Mouse (Mus musculus) urinary bladder, adult 18-20 months (tissue): ENCODE measurements around the gene Atat1.

Experiments used
- DNase-seq, 2 experiments: peaks; one replicate each; pipeline ENCODE4 v3.0.0; 2022; ENCODE audit warnings: low spot score in 2 of 2, mixed read lengths in 2 of 2

The Atat1 gene

DNA sequence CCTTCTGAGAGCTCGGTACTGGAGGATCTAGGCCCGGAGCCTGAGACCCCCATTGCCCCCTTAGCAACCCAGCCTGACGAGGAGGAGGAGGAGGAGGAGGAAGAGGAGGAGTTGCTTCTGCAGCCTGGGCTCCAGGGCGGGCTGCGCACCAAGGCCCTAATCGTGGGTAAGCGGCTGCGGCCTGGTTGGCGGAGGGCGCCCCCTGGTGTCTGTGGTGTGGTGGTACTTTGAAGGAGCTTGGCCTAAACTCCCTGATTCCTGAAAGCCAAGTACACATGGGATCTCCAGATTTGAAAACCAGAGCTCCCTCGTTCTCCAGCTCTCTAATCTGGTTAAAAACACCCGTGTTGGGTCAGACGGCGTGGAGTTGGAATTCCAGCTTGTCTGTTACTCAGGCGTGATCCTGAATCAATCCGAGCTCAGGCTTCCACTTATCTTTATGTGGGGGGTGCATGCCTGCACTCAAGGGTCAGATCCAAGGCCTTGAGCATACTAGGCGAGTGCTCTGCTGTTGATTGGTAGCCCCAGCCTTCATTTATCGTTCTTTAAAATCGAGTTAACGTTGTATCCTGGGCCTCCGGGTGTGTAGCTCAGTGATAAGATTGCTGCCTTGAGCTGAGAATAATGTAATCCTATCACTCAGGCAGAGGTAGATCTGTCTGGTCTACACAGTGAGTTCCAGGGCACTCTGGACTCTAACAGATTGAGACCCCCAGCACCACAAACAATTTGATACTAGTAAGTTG is 35.9 kb downstream of the Atat1 start:
- DNase-seq, result peak; percentile 81 to 86

DNA sequence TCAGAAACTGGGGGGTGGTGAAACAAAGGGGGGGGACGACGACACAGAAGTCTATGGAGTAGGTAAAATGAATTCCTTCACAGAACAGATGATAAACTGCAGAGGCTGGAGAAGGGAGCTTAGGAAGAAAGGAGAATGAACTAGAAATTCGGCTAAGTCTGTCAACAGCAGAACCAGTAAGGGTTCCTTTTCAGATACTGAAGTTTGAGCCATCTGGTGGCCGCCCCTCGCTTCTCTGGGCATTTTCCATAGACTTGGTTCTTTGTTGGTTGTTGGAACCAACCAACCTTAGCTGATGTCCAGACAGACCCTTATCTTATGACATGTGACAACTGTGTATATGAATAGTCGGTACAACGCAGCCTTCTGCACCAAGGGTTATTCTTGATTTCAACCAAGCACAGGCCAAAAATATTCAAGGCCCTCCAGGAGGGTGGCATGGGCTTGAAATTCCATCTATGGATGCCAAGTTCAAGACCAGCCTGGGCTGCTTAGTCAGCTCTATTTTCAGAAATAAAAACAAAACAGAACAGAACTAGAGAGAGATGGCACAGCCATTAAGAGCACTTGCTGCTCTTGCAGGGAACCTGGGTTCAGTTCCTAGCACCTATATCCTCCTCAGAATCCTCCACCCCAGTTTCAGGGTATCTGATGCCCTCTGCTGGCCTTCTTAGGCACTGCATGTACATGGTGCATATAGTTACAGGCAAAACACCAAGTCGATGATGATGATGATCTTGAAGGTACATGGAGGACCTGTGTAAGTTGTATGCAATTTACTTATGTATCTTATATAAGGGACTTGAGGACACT is 38.8 kb downstream of the Atat1 start:
- DNase-seq, result no peak

DNA sequence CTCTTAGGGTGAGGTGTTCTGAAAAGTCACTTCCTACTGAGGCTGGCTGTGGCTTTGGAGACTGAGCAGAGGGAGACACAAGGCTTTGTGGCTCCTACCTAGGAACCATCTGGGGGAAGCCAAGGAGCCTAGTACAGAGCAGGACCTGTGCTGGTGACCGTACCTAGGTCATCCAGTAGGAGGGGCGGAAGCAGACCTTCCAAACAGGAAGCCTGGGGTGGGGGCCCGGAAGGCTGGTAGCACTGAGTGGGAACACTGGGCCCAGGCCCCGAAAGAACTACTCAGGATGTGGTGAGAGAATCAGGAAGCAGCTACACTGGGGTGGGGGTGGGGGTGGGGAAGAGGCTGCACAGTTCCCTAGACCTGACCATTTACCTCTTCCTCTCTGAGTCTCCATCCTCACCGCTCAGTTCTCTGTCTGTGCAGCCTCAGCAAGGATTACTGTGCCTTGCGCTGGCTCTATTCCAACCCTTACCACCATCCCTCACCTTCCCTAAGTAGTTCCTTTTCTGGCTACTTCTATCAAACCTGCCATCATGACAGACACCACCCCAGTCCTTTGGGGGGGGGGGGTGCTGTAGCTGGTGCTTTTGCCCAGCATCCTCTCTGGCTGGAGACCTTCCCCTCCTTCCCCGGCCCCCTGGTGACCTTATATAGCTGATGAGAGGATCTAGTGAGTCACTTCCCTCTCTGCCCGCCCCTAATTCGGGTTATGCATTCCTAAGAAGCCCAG is 39.6 kb downstream of the Atat1 start:
- DNase-seq, result peak; percentile 19 to 44

- DNase-seq, result no peak
Measured at GRCm38 (mm10) chr17:35869346-35870067, 40.4 kb downstream of the Atat1 start.

GRCm38 (mm10) chr17:35868961-35869345 is 40.9 kb downstream of the Atat1 start:
- DNase-seq, result no peak

DNA sequence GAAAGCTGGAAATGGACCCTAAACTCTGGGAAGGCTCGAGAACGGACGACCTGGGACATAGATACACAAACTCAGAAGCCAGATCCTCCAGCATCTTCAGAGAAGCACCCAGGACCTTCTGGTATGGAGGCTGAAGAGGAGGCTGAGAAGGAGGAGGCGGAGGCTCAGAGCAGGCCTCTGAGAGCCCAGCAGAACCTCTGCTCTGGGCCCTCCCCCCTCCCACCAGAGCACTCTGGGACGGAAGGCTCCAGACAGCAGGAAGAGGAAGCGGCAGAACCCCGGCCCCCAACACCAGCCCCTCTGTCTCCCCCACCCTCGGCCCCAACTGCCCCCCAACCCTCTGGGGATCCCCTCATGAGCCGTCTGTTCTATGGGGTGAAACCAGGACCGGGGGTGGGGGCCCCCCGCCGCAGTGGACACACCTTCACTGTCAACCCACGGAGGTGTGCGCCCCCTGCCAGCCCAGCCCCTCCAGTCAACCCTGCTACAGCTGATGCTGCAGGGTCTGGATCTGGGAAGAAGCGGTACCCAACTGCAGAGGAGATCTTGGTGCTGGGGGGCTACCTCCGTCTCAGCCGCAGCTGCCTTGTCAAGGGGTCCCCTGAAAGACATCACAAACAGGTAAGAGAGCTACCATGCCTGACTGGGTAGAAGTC is 41.6 kb downstream of the Atat1 start:
- no peak for DNase-seq

GRCm38 (mm10) chr17:35866911-35867890 is 42.7 kb downstream of the Atat1 start:
- peak in 1 of 2 experiments; percentile 31 for DNase-seq

DNA sequence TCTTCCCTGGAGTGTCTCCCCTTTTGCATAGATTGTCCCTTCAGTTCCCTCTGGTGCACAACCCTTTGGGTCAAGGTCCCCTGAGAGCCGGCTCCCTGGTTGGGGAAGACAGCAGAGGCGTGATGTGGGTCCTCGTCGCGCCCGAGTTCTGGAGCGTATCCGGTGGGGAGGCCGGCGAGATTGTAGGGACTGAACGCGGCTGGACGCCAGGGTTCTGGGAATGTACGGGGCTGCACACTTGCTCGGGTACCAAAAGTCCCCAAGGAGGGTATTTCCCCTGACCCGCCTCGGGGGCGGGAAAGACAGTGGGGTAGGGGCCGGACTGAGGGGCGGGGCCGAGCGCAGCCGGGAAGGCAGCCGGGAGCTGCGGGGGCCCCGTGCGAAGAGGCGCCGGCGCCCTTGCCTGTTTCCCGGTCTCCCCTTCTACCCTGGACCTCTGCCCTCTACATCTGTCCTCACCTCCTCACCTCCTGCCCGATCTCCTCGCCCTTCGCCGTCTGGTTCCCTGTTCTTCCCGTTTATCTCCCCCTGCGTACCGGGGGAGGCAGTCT is 43.5 kb downstream of the Atat1 start:
- DNase-seq, result peak; percentile 46 to 56

- peak; percentile 51 to 52 for DNase-seq
Measured at GRCm38 (mm10) chr17:35865481-35866280, 44.2 kb downstream of the Atat1 start, which contains the start of gene Ppp1r18. Gene Ppp1r18, plus strand, starts transcription at chr17:35865593.

DNA sequence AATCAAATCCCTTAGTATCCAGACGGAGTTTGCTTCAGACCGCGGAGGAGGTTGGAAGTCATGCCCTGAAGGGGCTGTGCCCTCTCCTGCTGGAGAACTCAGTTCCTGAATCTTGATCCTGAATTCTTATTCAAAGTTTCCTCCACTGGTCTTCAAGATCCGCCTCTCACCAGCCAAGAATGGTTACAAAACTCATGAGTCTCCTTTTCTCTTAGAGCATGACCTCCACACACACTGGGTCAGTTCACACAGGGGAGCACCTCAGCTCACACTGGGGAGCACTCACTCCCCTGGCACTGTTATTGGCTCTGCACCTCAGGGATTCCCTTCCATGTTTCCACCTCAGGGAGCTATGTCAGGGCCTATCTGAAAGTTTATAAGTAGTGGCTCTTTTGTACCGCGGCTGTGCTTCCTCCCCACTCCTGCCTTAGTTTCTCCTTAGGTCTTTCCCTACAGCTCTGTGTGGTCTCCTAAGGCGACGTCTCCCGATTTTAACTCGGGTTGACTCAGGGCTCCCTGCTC is 45.0 kb downstream of the Atat1 start:
- DNase-seq, result no peak

- DNase-seq, result peak; percentile 84 to 96
Measured at GRCm38 (mm10) chr17:35861198-35861857, 48.5 kb downstream of the Atat1 start, which contains the start of gene Nrm. Gene Nrm, plus strand, starts transcription at chr17:35861318.

GRCm38 (mm10) chr17:35860831-35861197 is 49.1 kb downstream of the Atat1 start:
- no peak for DNase-seq

DNA sequence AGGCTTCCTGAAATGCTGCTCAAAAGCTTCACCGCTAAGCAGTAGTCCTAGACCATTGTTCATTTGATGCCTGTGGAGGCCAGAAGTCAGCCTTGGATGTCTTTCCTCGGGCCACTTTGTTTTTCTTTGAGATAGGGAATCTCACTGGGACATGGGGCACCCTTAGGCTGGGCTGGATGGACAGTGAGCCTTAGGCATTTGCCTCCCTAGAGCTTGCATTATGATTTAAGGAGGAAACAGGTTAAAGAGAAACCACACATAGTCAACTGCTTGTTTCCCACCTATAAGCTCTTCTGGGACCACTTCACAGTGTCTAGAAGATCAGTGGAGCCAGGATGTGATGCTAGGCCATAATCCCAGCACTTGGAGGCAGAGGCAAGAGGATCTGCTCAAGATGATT is 50.0 kb downstream of the Atat1 start:
- DNase-seq, result no peak

DNA sequence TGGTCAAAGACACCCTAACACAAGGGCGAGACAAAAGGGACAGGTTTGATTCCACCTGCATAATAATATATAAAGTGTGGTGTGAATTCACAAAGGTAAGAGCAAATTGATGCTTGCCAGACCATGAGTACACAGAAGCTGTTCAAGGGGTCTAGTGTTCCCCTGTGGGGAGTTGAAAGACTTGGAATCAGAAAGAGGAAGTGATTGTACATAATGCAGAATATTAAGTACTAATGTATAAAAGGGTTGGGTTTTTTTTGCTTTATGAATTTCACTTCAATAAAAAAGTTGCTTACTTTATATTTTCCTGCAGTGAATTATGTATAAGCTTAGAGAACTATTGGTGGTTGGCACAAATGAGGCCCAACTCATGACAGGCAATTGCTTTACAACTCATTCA is 50.5 kb downstream of the Atat1 start:
- DNase-seq, result no peak

DNA sequence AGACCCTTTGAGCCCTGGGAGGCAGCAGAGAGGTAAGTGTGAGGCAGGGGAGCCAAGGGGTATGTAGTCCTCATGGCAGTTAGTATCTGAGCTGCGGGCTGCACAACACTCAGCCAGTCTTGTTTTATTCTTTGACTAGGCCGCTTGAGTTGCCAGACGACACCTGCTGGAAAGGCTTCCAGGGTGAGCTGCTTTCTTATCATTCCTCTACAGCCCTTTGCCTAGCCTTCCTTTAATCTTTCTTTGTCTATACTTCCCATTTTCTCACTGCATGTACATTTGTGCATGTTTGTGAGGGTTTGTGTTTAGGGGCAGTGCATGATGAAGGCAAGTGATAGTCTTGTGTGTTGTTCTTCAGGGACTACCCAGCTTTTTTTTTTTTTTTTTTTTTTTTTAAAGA is 58.9 kb downstream of the Atat1 start:
- DNase-seq, result no peak

DNA sequence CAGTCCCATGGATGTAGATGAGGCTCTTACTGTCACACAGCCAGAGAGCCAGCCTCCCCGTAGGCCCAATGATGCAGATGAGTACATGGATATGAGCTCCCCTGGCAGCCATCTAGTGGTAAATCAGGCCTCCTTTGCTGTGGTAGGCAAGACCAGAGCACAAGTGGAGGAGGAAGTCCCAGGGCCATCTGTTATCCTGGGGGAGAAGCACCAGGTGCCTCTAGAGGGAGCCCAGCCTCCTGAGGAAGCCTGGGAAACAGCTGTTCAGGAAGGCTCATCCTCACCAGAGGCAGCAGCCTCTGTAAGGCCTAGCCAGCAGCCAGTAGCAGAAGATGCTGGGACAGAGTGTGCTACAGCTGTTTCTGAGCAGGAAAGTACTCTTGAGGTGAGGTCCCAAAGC is 61.8 kb downstream of the Atat1 start:
- no peak for DNase-seq
